Mouse (Mus musculus) G1E (cell line): ENCODE results near the gene Ldah. TPM values are rescaled to one million over a fixed set of nuclear protein-coding genes. Genes with fewer than 3 reads are reported as not detected.

ENCODE experiments used
- ATAC-seq: 2 replicates; pipeline ENCODE4 v1.8.0; 2016; ENCODE audit warnings: mild to moderate bottlenecking; ENCODE audit not compliant: insufficient number of reproducible peaks, poor library complexity, low FRiP score, severe bottlenecking; ENCODE audit errors: extremely low read depth
- DNase-seq: peaks from one replicate; pipeline ENCODE4 v3.0.0; 2012; ENCODE audit warnings: low spot score
- H3K27me3 ChIP-seq: 2 replicates; pipeline ENCODE4 v1.6.1; 2012; ENCODE audit warnings: mild to moderate bottlenecking, low read length, inconsistent platforms; ENCODE audit not compliant: insufficient read depth
- H3K36me3 ChIP-seq: replicated peaks from 2 replicates; pipeline ENCODE3; 2012; ENCODE audit warnings: mild to moderate bottlenecking, inconsistent platforms
- H3K4me1 ChIP-seq: 2 replicates; pipeline ENCODE4 v1.6.1; 2012; ENCODE audit warnings: low read depth, low read length, inconsistent platforms, mixed read lengths; ENCODE audit not compliant: insufficient read depth
- H3K4me3 ChIP-seq: 2 replicates; pipeline ENCODE4 v1.5.1; 2012; ENCODE audit warnings: low read depth, mild to moderate bottlenecking, inconsistent platforms, low read length, moderate library complexity, mixed read lengths
- H3K9me3 ChIP-seq: replicated peaks from 2 replicates; pipeline ENCODE4 v1.6.1; 2012; ENCODE audit warnings: inconsistent platforms
- CTCF ChIP-seq: IDR thresholded peaks from 2 replicates; pipeline ENCODE4 v1.5.1; 2012; ENCODE audit warnings: low read depth, low read length, inconsistent platforms, mixed read lengths
- GATA1 ChIP-seq: IDR thresholded peaks from 2 replicates; pipeline ENCODE4 v1.6.1; 2012; ENCODE audit warnings: borderline replicate concordance, low read length, inconsistent platforms, mixed read lengths
- GATA2 ChIP-seq: IDR thresholded peaks from 2 replicates; pipeline ENCODE4 v1.6.1; 2012; ENCODE audit warnings: low read depth, low read length, inconsistent platforms, borderline replicate concordance
- POLR2AphosphoS5 ChIP-seq: IDR thresholded peaks from 2 replicates; pipeline ENCODE4 v1.6.1; 2012; ENCODE audit warnings: low read depth, low read length, inconsistent platforms; ENCODE audit not compliant: insufficient replicate concordance
- TAL1 ChIP-seq: conservative IDR thresholded peaks from 2 replicates; pipeline ENCODE4 v1.6.1; 2012; ENCODE audit warnings: low read depth, low read length, inconsistent platforms, mixed read lengths
- polyA plus RNA-seq: library from polyadenylated mRNA; stranded (reverse); fragments of >175 nt; gene quantifications from 2 replicates; pipeline ENCODE4 v1.2.3, GENCODE M21; 2012
- total RNA-seq, 2 experiments: library from RNA; stranded (forward) in 1 of 2; stranded (reverse) in 1 of 2; fragments of 200-1000 nt in 1 of 2; fragments of >200 nt in 1 of 2; fragmentation: Nextera tagmentation in 1 of 2; gene quantifications; 2 replicates each; pipeline ENCODE4 v1.2.3; 2014 to 2017

The Ldah gene
- total and polyA plus RNA-seq, 3 experiments, result 0.38 TPM; not detected in 2

GRCm38 (mm10) chr12:8321506-8321905, 113.6 kb downstream of the Ldah start:
- peaks cover 4% of the 10 kb centered on the region; the same call in 1 of the 2 replicates for H3K4me1 ChIP-seq
- TF ChIP-seq POLR2AphosphoS5 (no peak), CTCF (no peak), TAL1 (no peak), GATA2 (no peak), GATA1 (no peak)
- ATAC-seq (no peak), DNase-seq (no peak)
- H3K27me3 ChIP-seq, result no peaks in the 10 kb centered on the region
- H3K36me3 ChIP-seq, result peaks cover 98% of the 10 kb centered on the region
- H3K4me3 ChIP-seq, result peak overlapping the region; percentile 6; the same call in 1 of the 2 replicates
- H3K9me3 ChIP-seq, result no peaks in the 10 kb centered on the region

- 0 out of 2 replicates have a peak, but pooled peaks cover 4% of the 10 kb centered on the region for H3K4me1 ChIP-seq
- H3K27me3 ChIP-seq, result no peaks in the 10 kb centered on the region
- no peak for ATAC-seq
- H3K36me3 ChIP-seq, result peaks cover 99% of the 10 kb centered on the region
- H3K4me3 ChIP-seq, result no peak overlapping the region
- no peak for DNase-seq
- TF ChIP-seq GATA1 (no peak), POLR2AphosphoS5 (no peak), CTCF (no peak), TAL1 (no peak)
- H3K9me3 ChIP-seq, result no peaks in the 10 kb centered on the region
These were observed 116.2 kb downstream of the Ldah start for GRCm38 (mm10) chr12:8324086-8324485.

- H3K27me3 ChIP-seq, result no peaks in the 10 kb centered on the region
- TF ChIP-seq GATA2, result no peak
- TF ChIP-seq TAL1, result no peak
- no peak for TF ChIP-seq CTCF
- TF ChIP-seq POLR2AphosphoS5, result no peak
- no peak for TF ChIP-seq GATA1
- H3K4me1 ChIP-seq, result 0 out of 2 replicates have a peak, but pooled peaks cover 4% of the 10 kb centered on the region
- H3K4me3 ChIP-seq, result no peak overlapping the region
- ATAC-seq, result no peak
- no peak for DNase-seq
- no peaks in the 10 kb centered on the region for H3K9me3 ChIP-seq
- H3K36me3 ChIP-seq, result peaks cover 99% of the 10 kb centered on the region
These were observed 117.5 kb downstream of the Ldah start for GRCm38 (mm10) chr12:8325245-8325942.

GRCm38 (mm10) chr12:8325943-8326522, 118.1 kb downstream of the Ldah start:
- H3K36me3 ChIP-seq, result peaks cover 99% of the 10 kb centered on the region
- no peak for ATAC-seq

GRCm38 (mm10) chr12:8326825-8327674, 119.1 kb downstream of the Ldah start:
- Histone ChIP-seq H3K4me3 (no peak overlapping the region), H3K9me3 (no peaks in the 10 kb centered on the region), H3K27me3 (no peaks in the 10 kb centered on the region), H3K36me3 (peaks cover 99% of the 10 kb centered on the region), H3K4me1 (no peaks in the 10 kb centered on the region)
- TF ChIP-seq TAL1 (no peak), GATA1 (no peak), POLR2AphosphoS5 (no peak), CTCF (no peak), GATA2 (no peak)
- DNase-seq, result peak; percentile 34
- ATAC-seq, result peak; percentile 73

More at GRCm38 (mm10) chr12:8325943-8326522, 118.1 kb downstream of the Ldah start:
- no peaks in the 10 kb centered on the region for H3K9me3 ChIP-seq
- H3K27me3 ChIP-seq, result no peaks in the 10 kb centered on the region
- H3K4me1 ChIP-seq, result 0 out of 2 replicates have a peak, but pooled peaks cover 4% of the 10 kb centered on the region
- TF ChIP-seq POLR2AphosphoS5, result no peak
- no peak for TF ChIP-seq GATA1
- TF ChIP-seq GATA2, result no peak
- TF ChIP-seq TAL1, result no peak
- no peak for TF ChIP-seq CTCF
- H3K4me3 ChIP-seq, result no peak overlapping the region
- no peak for DNase-seq

- peaks cover 98% of the 10 kb centered on the region for H3K36me3 ChIP-seq
- no peaks in the 10 kb centered on the region for H3K27me3 ChIP-seq
- TF ChIP-seq POLR2AphosphoS5, result no peak
- TF ChIP-seq TAL1, result no peak
- TF ChIP-seq CTCF, result no peak
- TF ChIP-seq GATA2, result no peak
- TF ChIP-seq GATA1, result no peak
- H3K9me3 ChIP-seq, result no peaks in the 10 kb centered on the region
- H3K4me3 ChIP-seq, result no peak overlapping the region
- ATAC-seq, result no peak
- H3K4me1 ChIP-seq, result no peaks in the 10 kb centered on the region
- no peak for DNase-seq
These were observed 119.8 kb downstream of the Ldah start for GRCm38 (mm10) chr12:8327675-8328053.
